Mouse (Mus musculus) heart, embryonic 11.5 days (tissue): ENCODE data around the gene Zfp334. TPM values are rescaled to one million over a fixed set of nuclear protein-coding genes. Genes with fewer than 3 reads are reported as not detected.

Experiments
- ATAC-seq: fragments of 200-750 bp; cut with Nextera tagmentation; replicated peaks from 2 replicates; pipeline ENCODE4 v1.8.0; 2017; ENCODE audit warnings: moderate library complexity; ENCODE audit not compliant: insufficient number of reproducible peaks, low FRiP score, low TSS enrichment
- H3K27ac ChIP-seq: fragments of 300-500 bp; sonication (generic); 2 replicates; pipeline ENCODE4 v1.5.1; 2014; ENCODE audit warnings: mild to moderate bottlenecking, low read depth, low read length
- H3K27me3 ChIP-seq: fragments of 300-500 bp; sonication (generic); 2 replicates; pipeline ENCODE4 v1.6.1; 2014; ENCODE audit warnings: mild to moderate bottlenecking, low read length, mixed read lengths; ENCODE audit not compliant: control insufficient read depth, insufficient read depth
- H3K36me3 ChIP-seq: fragments of 300-500 bp; sonication (generic); 2 replicates; pipeline ENCODE4 v1.6.1; 2014; ENCODE audit warnings: mild to moderate bottlenecking, low read length, moderate library complexity, mixed read lengths; ENCODE audit not compliant: control insufficient read depth, insufficient read depth
- H3K4me1 ChIP-seq: fragments of 300-500 bp; sonication (generic); 2 replicates; pipeline ENCODE4 v1.6.1; 2014; ENCODE audit warnings: low read length; ENCODE audit not compliant: control insufficient read depth, insufficient read depth
- H3K4me2 ChIP-seq: fragments of 300-500 bp; sonication (generic); 2 replicates; pipeline ENCODE4 v1.6.1; 2014; ENCODE audit warnings: mild to moderate bottlenecking, moderate library complexity
- H3K4me3 ChIP-seq: fragments of 300-500 bp; sonication (generic); 2 replicates; pipeline ENCODE4 v1.5.1; 2014; ENCODE audit warnings: low read depth, low read length
- H3K9ac ChIP-seq: fragments of 300-500 bp; sonication (generic); 2 replicates; pipeline ENCODE4 v1.6.1; 2014; ENCODE audit warnings: mild to moderate bottlenecking, low read depth, low read length, moderate library complexity
- H3K9me3 ChIP-seq: fragments of 300-500 bp; sonication (generic); replicated peaks from 2 replicates; pipeline ENCODE4 v1.6.1; 2016; ENCODE audit warnings: low read length; ENCODE audit not compliant: control insufficient read depth
- WGBS: fragments of 180-500 bp; shearing (Covaris S2); extraction: QIAGEN DNeasy Blood & Tissue Kit; methylation state at CpG from one replicate; pipeline ENCODE4 v1.1.7; 2014; ENCODE audit not compliant: insufficient replicate concordance; 5-methylcytosine and 5-hydroxymethylcytosine counted together
- polyA plus RNA-seq: library from polyadenylated mRNA; unstranded; fragments of >200 nt; fragmentation: Nextera tagmentation; extraction: Ambion mirVana; gene quantifications from 2 replicates; pipeline ENCODE4 v1.2.1, GENCODE M21; 2014

The Zfp334 gene
- polyA plus RNA-seq, 1 experiment from 2014 or later, result 9.2 TPM

DNA sequence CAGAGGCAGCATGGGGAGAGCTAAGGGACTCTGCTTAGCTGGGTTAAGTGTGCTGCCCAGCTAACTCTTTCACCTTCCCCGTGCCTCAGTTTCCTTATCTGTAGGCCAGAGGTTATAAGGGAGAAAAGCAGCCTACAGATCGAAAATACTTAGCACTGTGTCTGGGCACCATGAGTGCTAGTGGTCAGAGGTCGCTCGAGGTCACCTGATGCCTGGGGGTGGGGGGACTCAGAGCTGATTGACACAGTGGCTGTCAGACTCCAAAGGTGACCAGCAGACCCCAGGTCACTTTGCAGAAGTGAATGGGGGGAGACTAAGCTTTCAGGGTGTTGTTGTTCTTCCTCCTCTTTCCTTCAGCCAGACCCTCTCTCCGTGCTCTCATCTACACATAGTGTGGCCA lies 26.3 kb upstream of the Zfp334 start:
- 67% methylated on average over 5 of the region's 5 CpGs for WGBS
- no peak overlapping the region for H3K4me2 ChIP-seq
- ATAC-seq, result no peak

DNA sequence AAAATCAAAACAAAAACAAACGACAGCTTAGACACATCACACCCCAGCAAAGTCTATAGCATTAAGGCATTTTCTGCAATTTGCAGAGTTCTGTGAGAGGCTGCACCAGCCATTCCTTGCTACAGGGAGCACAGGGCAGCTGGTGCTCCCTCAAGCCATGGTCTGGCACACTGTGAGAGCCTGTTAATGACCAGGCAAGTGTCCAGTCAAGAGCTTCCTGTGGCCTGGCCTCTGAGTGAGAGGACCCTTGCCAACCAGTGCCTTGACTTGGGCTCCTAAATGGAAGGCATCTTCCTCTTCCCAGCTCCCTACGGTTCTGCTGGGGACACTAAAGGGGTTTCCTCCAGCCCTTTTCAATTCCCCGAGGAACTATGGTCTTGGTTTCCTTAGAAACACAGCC lies 25.8 kb upstream of the Zfp334 start:
- Histone ChIP-seq H3K4me3 (no peak overlapping the region), H3K4me2 (no peak overlapping the region), H3K36me3 (no peaks in the 10 kb centered on the region), H3K9ac (no peak overlapping the region), H3K27me3 (no peaks in the 10 kb centered on the region), H3K9me3 (no peaks in the 10 kb centered on the region), H3K27ac (no peak overlapping the region), H3K4me1 (0 out of 2 replicates have a peak, but pooled peaks cover 3% of the 10 kb centered on the region)
- 52% methylated on average over 3 of the region's 3 CpGs for WGBS
- ATAC-seq, result no peak

More for the DNA sequence above, 26.3 kb upstream of the Zfp334 start:
- H3K9ac ChIP-seq, result no peak overlapping the region
- H3K9me3 ChIP-seq, result no peaks in the 10 kb centered on the region
- no peak overlapping the region for H3K4me3 ChIP-seq
- no peaks in the 10 kb centered on the region for H3K27me3 ChIP-seq
- H3K4me1 ChIP-seq, result 0 out of 2 replicates have a peak, but pooled peaks cover 3% of the 10 kb centered on the region
- no peak overlapping the region for H3K27ac ChIP-seq
- no peaks in the 10 kb centered on the region for H3K36me3 ChIP-seq

GRCm38 (mm10) chr2:165407700-165408301 lies 19.7 kb upstream of the Zfp334 start:
- H3K4me2 ChIP-seq, result no peak overlapping the region
- no peak overlapping the region for H3K27ac ChIP-seq
- no peak for ATAC-seq
- no peaks in the 10 kb centered on the region for H3K9me3 ChIP-seq
- H3K36me3 ChIP-seq, result no peaks in the 10 kb centered on the region
- 44% methylated on average over 10 of the region's 10 CpGs for WGBS
- H3K27me3 ChIP-seq, result no peaks in the 10 kb centered on the region
- H3K4me1 ChIP-seq, result no peaks in the 10 kb centered on the region
- H3K9ac ChIP-seq, result no peak overlapping the region
- H3K4me3 ChIP-seq, result no peak overlapping the region

GRCm38 (mm10) chr2:165405351-165405750 lies 17.3 kb upstream of the Zfp334 start:
- Histone ChIP-seq H3K36me3 (no peaks in the 10 kb centered on the region), H3K27ac (no peak overlapping the region), H3K9ac (no peak overlapping the region), H3K4me3 (no peak overlapping the region), H3K4me2 (no peak overlapping the region), H3K4me1 (0 out of 2 replicates have a peak, but pooled peaks cover 4% of the 10 kb centered on the region), H3K27me3 (no peaks in the 10 kb centered on the region), H3K9me3 (no peaks in the 10 kb centered on the region)
- ATAC-seq, result 0 out of 2 replicates have a peak, but pooled peaks have one; percentile 35
- 25% methylated on average over 6 of the region's 6 CpGs for WGBS

DNA sequence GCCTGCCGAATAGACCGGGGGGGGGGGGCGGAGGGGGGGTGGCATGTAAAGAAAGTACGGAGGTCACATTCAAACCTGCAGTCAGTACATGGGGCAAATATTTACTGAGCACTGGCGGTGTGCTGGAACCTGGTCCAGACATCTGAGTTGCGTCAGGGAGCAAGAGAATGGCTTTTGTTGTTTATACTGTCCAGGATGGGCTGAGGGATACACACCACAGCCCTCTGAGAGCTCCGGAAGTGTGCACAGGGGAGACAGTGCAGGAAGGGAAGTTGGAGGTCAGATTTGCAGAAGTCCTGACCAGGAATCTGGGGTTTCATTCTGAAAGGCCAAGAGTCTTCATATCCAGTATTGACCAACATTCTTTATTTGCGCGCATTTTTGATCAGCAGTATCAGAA lies 16.9 kb upstream of the Zfp334 start:
- no peak overlapping the region for H3K27ac ChIP-seq
- no peak overlapping the region for H3K9ac ChIP-seq
- no peak overlapping the region for H3K4me3 ChIP-seq
- 61% methylated on average over 9 of the region's 9 CpGs for WGBS
- no peaks in the 10 kb centered on the region for H3K27me3 ChIP-seq
- 0 out of 2 replicates have a peak, but pooled peaks cover 4% of the 10 kb centered on the region for H3K4me1 ChIP-seq
- H3K9me3 ChIP-seq, result no peaks in the 10 kb centered on the region
- H3K36me3 ChIP-seq, result no peaks in the 10 kb centered on the region
- ATAC-seq, result no peak
- no peak overlapping the region for H3K4me2 ChIP-seq

- Histone ChIP-seq H3K27me3 (no peaks in the 10 kb centered on the region), H3K4me2 (no peak overlapping the region), H3K27ac (no peak overlapping the region), H3K4me1 (peaks cover 13% of the 10 kb centered on the region; the same call in 1 of the 2 replicates), H3K9ac (no peak overlapping the region), H3K4me3 (no peak overlapping the region), H3K9me3 (no peaks in the 10 kb centered on the region), H3K36me3 (no peaks in the 10 kb centered on the region)
- ATAC-seq, result no peak
- WGBS, result 65% methylated on average over 14 of the region's 15 CpGs
Observed at GRCm38 (mm10) chr2:165398164-165398785, 10.2 kb upstream of the Zfp334 start.

DNA sequence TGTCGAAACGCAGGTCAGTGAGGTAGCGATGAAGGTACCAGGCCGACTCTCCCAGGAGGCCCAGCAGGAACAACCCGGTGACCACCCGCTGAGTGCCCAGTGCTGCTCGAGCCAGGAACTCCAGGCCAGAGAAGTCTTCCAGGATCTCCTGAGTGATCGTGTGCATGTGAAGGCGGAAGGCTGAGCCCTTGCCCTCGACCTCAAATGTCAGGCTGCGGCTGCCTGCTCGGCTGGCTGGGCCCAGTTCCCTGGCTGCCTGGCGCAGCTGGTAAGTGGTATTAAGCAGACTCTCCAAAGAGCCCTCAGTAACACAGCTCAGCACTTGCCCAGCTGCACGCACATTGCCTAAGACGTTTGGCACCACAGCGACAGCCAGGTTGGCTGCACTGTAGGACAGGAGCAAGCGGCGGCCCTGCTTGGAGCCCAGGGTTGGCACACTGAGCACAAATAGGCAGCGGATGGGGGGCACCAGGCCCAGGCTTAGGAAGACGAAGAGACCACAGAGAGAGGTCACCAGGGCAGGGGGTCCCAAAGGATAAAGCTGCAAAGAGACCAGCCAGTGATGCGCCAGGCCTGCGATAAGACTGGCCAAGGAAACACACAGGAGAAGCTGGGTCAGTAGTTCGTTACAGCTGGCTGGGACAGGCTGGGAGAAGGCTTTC lies 9.6 kb upstream of the Zfp334 start:
- Histone ChIP-seq H3K27me3 (no peaks in the 10 kb centered on the region), H3K27ac (peak overlapping the region; percentile 35), H3K4me3 (no peak overlapping the region), H3K4me2 (no peak overlapping the region), H3K9ac (no peak overlapping the region), H3K9me3 (no peaks in the 10 kb centered on the region), H3K4me1 (peaks cover 13% of the 10 kb centered on the region; the same call in 1 of the 2 replicates), H3K36me3 (no peaks in the 10 kb centered on the region)
- ATAC-seq, result no peak
- WGBS, result 69% methylated on average over 23 of the region's 23 CpGs

- H3K9me3 ChIP-seq, result no peaks in the 10 kb centered on the region
- ATAC-seq, result no peak
- 48% methylated on average over 20 of the region's 20 CpGs for whole genome bisulfite sequencing
- no peaks in the 10 kb centered on the region for H3K27me3 ChIP-seq
- H3K9ac ChIP-seq, result no peak overlapping the region
- no peak overlapping the region for H3K4me3 ChIP-seq
- peaks cover 13% of the 10 kb centered on the region; the same call in 1 of the 2 replicates for H3K4me1 ChIP-seq
- peak overlapping the region; percentile 35; the same call in 1 of the 2 replicates for H3K27ac ChIP-seq
- peak overlapping the region; percentile 22; the same call in 1 of the 2 replicates for H3K4me2 ChIP-seq
- no peaks in the 10 kb centered on the region for H3K36me3 ChIP-seq
Observed at GRCm38 (mm10) chr2:165396831-165397501, 8.9 kb upstream of the Zfp334 start.
